Mouse (Mus musculus): Measurements from ENCODE around the gene Rasal3.
A peak's percentile ranks its signal among the peaks of the same experiment; 100 is the strongest.

- no peak for TF ChIP-seq CTCF (IDR thresholded peaks at IDR 0.05; ENCODE audit: borderline replicate concordance, insufficient read depth, low read length)
- peak; percentile 72 for TF ChIP-seq POLR2A (IDR thresholded peaks at IDR 0.05; ENCODE audit: low read depth, low read length)
Observed at GRCm38 (mm10) chr17:32364331-32364730, 39.1 kb downstream of the Rasal3 start.
